Mouse (Mus musculus) lung, embryonic 16.5 days (tissue): ENCODE measurements around the gene Npw. TPM values are rescaled to one million over a fixed set of nuclear protein-coding genes. Genes with fewer than 3 reads are reported as not detected.

Experiments used
- ATAC-seq: fragments of 200-750 bp; cut with Nextera tagmentation; 2 replicates; pipeline ENCODE4 v1.8.0; 2017; ENCODE audit warnings: low read depth, mild to moderate bottlenecking, moderate library complexity
- H3K27ac ChIP-seq: fragments of 300-500 bp; sonication (generic); 2 replicates; pipeline ENCODE4 v1.5.1; 2014; ENCODE audit warnings: mild to moderate bottlenecking, control low read depth, low read length
- H3K27me3 ChIP-seq: fragments of 300-500 bp; sonication (generic); 2 replicates; pipeline ENCODE4 v1.6.1; 2014; ENCODE audit warnings: low read depth, low read length, mixed read lengths; ENCODE audit not compliant: control insufficient read depth, insufficient read depth
- H3K36me3 ChIP-seq: fragments of 300-500 bp; sonication (generic); 2 replicates; pipeline ENCODE4 v1.6.1; 2014; ENCODE audit warnings: low read length; ENCODE audit not compliant: control insufficient read depth, insufficient read depth
- H3K4me1 ChIP-seq: fragments of 300-500 bp; sonication (generic); replicated peaks from 2 replicates; pipeline ENCODE4 v1.6.1; 2014; ENCODE audit warnings: low read length, mixed read lengths; ENCODE audit not compliant: control insufficient read depth, insufficient read depth
- H3K4me2 ChIP-seq: fragments of 300-500 bp; sonication (generic); 2 replicates; pipeline ENCODE4 v1.6.1; 2014; ENCODE audit warnings: low read depth, low read length, control low read depth
- H3K4me3 ChIP-seq: fragments of 300-500 bp; sonication (generic); 2 replicates; pipeline ENCODE4 v1.5.1; 2014; ENCODE audit warnings: mild to moderate bottlenecking, low read length, control low read depth
- H3K9ac ChIP-seq: fragments of 300-500 bp; sonication (generic); 2 replicates; pipeline ENCODE4 v1.6.1; 2014; ENCODE audit warnings: low read length, control low read depth
- H3K9me3 ChIP-seq: fragments of 300-500 bp; sonication (generic); 2 replicates; pipeline ENCODE4 v1.6.1; 2016; ENCODE audit warnings: low read length; ENCODE audit not compliant: control insufficient read depth
- WGBS: fragments of 180-500 bp; shearing (Covaris S2); extraction: QIAGEN DNeasy Blood & Tissue Kit; methylation state at CpG from one replicate; pipeline ENCODE4 v1.1.7; 2014; 5-methylcytosine and 5-hydroxymethylcytosine counted together
- polyA plus RNA-seq: library from polyadenylated mRNA; unstranded; fragments of >200 nt; fragmentation: Nextera tagmentation; extraction: Ambion mirVana; gene quantifications from 2 replicates; pipeline ENCODE4 v1.2.1, GENCODE M21; 2015

The Npw gene
- polyA plus RNA-seq = 1.1 and 2.3 TPM in 2 replicates

DNA sequence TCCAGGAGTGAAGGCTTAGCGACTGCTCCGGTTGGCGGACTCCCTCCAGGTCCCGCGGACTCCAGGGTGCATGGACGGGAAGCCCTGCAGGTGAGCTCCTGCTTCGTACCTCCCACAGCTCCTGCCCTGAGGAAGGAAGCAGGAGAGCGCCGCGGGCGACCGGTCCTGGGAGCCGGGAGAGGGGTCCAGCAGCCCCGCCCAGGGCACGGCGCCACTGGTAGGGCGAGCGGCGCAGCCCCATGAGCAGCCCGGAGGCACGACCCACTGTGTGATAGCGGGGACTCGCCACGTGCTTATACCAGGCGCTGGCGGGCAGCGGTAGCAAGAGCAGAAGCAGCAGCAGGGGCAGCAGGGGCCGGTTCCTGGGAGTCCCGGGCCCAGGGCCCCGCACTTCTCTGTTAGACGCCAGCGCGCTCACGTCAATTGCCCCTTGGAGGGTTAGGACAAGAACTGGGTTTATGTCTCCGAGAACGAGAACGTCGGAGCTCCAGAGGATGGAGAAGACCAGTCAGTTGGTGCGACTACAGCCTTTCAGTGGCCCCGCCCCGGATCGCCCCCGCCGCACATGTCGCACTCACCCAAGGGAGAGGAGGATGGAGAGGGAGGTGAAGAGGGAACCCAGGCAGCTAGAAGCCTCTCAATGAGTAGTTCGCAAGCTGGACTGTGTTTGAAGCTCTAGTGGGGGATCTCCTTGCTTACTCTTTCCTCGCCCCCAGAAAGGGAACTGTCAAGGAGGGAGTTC lies at the start of gene Npw:
Gene Npw (minus strand): TSS at position 441 of the 742 bp plus-strand sequence.
- Histone ChIP-seq H3K4me1 (peaks cover 12% of the 10 kb centered on the region; the same call in 1 of the 2 replicates), H3K36me3 (no peaks in the 10 kb centered on the region), H3K9ac (peak within 1 kb of the TSS; percentile 57), H3K27ac (no peak within 1 kb of the TSS), H3K4me3 (peak within 1 kb of the TSS; percentile 50), H3K27me3 (peaks cover 35% of the 10 kb centered on the region), H3K4me2 (peak within 1 kb of the TSS; percentile 89), H3K9me3 (no peaks in the 10 kb centered on the region)
- peak; percentile 57 for ATAC-seq
- 2% methylated on average over 47 of the region's 47 CpGs for WGBS

GRCm38 (mm10) chr17:24707801-24708425 lies 49.7 kb upstream of the Npw start:
- Histone ChIP-seq H3K4me1 (peaks cover 7% of the 10 kb centered on the region), H3K27ac (peak overlapping the region; percentile 86; the same call in 1 of the 2 replicates), H3K4me2 (peak overlapping the region; percentile 79), H3K36me3 (peaks cover 10% of the 10 kb centered on the region), H3K4me3 (peak overlapping the region; percentile 90), H3K27me3 (no peaks in the 10 kb centered on the region), H3K9ac (peak overlapping the region; percentile 86), H3K9me3 (no peaks in the 10 kb centered on the region)
- WGBS = 3% methylated on average over 24 of the region's 24 CpGs
- peak; percentile 46 for ATAC-seq

DNA sequence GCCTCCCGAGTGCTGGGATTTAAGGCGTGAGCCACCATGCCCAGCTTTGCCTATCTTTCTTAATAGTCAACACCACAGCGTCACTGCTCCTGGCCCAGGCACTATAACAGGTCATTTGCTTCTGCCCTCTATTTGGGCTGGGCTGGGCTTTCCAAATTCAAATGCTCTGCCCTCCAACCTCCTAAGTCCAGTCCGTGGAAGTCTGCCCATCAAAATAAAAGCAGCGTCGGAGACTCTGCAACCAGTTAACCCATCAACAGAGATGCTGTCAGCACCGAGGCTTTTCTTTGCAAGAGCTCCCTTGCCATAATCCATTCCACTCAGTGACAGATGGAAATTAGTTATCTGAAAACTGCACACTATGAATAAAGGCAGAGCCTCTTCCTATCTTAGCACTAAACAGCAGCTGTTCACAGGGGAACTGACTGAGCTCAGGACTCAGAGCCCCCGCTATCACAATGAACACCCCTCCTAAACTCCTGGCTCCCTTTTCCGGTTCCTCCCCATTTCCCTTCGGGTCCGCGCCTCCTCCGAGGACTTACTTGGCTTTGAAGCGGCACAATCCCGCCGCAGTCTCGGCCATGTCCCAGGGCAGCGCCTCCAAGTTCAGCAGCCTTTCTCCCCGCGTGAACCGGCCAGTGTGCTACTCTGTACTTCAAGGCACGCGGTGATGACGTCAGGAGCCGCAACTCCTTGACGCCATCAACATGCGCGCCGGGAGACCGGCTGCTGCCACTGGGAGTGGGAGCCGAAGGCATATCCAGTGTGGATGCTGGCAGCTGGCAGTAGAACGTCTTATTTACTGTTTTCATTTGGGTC lies 48.9 kb upstream of the Npw start, which contains the start of gene Tbl3:
Gene Tbl3 (minus strand): TSS at position 679 of the 819 bp plus-strand sequence.
- Histone ChIP-seq H3K27ac (peak within 1 kb of the TSS; percentile 86), H3K27me3 (no peaks in the 10 kb centered on the region), H3K4me3 (peak within 1 kb of the TSS; percentile 90), H3K9ac (peak within 1 kb of the TSS; percentile 86), H3K4me1 (peaks cover 7% of the 10 kb centered on the region), H3K4me2 (peak within 1 kb of the TSS; percentile 79), H3K36me3 (peaks cover 12% of the 10 kb centered on the region), H3K9me3 (no peaks in the 10 kb centered on the region)
- 3% methylated on average over 32 of the region's 32 CpGs for WGBS
- peak; percentile 88 for ATAC-seq

DNA sequence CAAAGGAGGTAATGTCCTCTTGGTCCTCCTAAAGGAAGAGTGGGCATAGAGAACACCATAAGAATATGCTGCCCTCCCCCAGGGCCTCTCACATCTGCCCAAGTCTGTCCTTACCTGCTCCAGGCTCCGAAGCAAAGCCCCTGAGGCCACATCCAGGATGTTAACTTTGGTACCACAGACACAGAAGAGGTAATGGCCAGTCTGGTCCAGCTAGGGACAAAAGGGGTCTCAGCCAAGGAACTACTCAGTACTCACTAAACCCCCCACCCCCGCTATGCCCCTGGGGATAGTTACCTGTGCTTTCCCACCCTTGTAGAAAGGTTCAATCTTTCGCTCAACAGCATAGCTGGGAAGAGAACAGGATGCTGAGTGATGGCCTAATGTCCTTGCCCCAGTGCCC lies 47.6 kb upstream of the Npw start:
- no peaks in the 10 kb centered on the region for H3K9me3 ChIP-seq
- WGBS = 90% methylated on average over 3 of the region's 3 CpGs
- no peaks in the 10 kb centered on the region for H3K27me3 ChIP-seq
- peaks cover 7% of the 10 kb centered on the region for H3K4me1 ChIP-seq
- no peak overlapping the region for H3K4me2 ChIP-seq
- ATAC-seq = no peak
- H3K36me3 ChIP-seq = peaks cover 24% of the 10 kb centered on the region
- no peak overlapping the region for H3K4me3 ChIP-seq
- no peak overlapping the region for H3K9ac ChIP-seq
- no peak overlapping the region for H3K27ac ChIP-seq

GRCm38 (mm10) chr17:24701251-24701650 lies 43.0 kb upstream of the Npw start:
- H3K9ac ChIP-seq = no peak overlapping the region
- H3K9me3 ChIP-seq = no peaks in the 10 kb centered on the region
- no peaks in the 10 kb centered on the region for H3K27me3 ChIP-seq
- peaks cover 18% of the 10 kb centered on the region for H3K4me1 ChIP-seq
- ATAC-seq = no peak
- no peak overlapping the region for H3K27ac ChIP-seq
- peaks cover 28% of the 10 kb centered on the region for H3K36me3 ChIP-seq
- no peak overlapping the region for H3K4me2 ChIP-seq
- 88% methylated on average over 9 of the region's 9 CpGs for WGBS
- no peak overlapping the region for H3K4me3 ChIP-seq

GRCm38 (mm10) chr17:24699473-24699872 lies 41.2 kb upstream of the Npw start:
- 62% methylated on average over 2 of the region's 2 CpGs for WGBS
- Histone ChIP-seq H3K4me2 (no peak overlapping the region), H3K9me3 (no peaks in the 10 kb centered on the region), H3K27me3 (no peaks in the 10 kb centered on the region), H3K4me1 (peaks cover 22% of the 10 kb centered on the region), H3K9ac (no peak overlapping the region), H3K4me3 (no peak overlapping the region), H3K36me3 (peaks cover 24% of the 10 kb centered on the region), H3K27ac (no peak overlapping the region)
- no peak for ATAC-seq

GRCm38 (mm10) chr17:24698715-24699114 lies 40.5 kb upstream of the Npw start:
- Histone ChIP-seq H3K9ac (no peak overlapping the region), H3K27me3 (no peaks in the 10 kb centered on the region), H3K4me2 (peak overlapping the region; percentile 33; the same call in 1 of the 2 replicates), H3K36me3 (peaks cover 20% of the 10 kb centered on the region), H3K4me1 (peaks cover 22% of the 10 kb centered on the region), H3K9me3 (no peaks in the 10 kb centered on the region), H3K4me3 (no peak overlapping the region), H3K27ac (peak overlapping the region; percentile 47; the same call in 1 of the 2 replicates)
- 57% methylated on average over 9 of the region's 9 CpGs for WGBS
- no peak for ATAC-seq

DNA sequence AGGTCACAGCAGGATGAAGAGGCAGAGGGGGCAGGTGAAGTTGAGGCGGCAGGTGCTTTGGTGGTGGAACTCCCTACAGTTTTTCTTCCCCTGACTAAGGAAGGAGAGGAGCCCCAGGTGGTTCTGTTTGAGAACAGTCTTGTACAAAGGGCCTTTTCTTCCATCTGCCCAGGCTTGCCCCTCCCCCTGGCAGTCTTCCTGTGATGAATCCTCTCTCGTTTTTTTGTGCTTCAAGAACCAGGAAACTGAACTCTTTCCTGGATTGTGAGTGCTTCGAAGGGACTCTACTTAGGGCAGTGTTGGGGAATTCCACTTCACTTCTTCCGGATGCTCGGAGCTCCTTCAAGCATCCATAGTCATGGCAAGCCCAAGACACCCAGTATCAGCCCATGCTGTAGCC lies 39.7 kb upstream of the Npw start:
- H3K36me3 ChIP-seq = peaks cover 20% of the 10 kb centered on the region
- H3K27me3 ChIP-seq = no peaks in the 10 kb centered on the region
- H3K4me2 ChIP-seq = peak overlapping the region; percentile 33; the same call in 1 of the 2 replicates
- peaks cover 22% of the 10 kb centered on the region for H3K4me1 ChIP-seq
- H3K27ac ChIP-seq = peak overlapping the region; percentile 47
- H3K9me3 ChIP-seq = no peaks in the 10 kb centered on the region
- H3K9ac ChIP-seq = no peak overlapping the region
- H3K4me3 ChIP-seq = no peak overlapping the region
- 16% methylated on average over 5 of the region's 5 CpGs for WGBS
- ATAC-seq = no peak
